Mouse (Mus musculus) frontal cortex, postnatal 10 days (tissue): ENCODE measurements around the gene Sik3.

Experiments used
- DNase-seq, 2 experiments: peaks; one replicate each; pipeline ENCODE4 v3.0.0; 2022; ENCODE audit warnings: low spot score in 2 of 2, mixed read lengths in 1 of 2

The Sik3 gene

GRCm38 (mm10) chr9:46012091-46013008, at the start of gene Sik3, which contains the start of gene Pafah1b2:
Gene Sik3 (plus strand): TSS chr9:46012820.
Gene Pafah1b2 (minus strand): TSS chr9:46012690.
- peak; percentile 94 to 97 for DNase-seq

DNA sequence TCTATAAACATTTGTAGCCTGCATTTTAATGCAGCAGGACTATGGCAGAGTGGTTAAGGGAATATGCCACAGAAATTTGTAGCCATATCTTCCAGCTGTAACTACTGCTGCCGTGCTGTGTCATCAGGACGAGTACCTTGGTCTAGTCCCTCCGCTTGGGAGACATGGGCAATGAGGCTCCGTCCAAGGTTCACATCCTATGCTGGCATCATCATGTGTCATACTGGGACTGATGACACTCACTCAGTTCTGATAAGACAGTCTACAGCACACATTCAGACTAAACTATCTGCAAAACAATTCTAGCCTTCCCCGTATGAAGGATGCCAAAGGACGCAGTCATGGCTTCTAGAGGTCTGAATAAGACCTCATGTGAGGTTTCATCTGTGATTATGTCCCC, 49.0 kb upstream of the Sik3 start:
- no peak for DNase-seq

GRCm38 (mm10) chr9:45976884-45977283, 35.7 kb upstream of the Sik3 start:
- no peak for DNase-seq

DNA sequence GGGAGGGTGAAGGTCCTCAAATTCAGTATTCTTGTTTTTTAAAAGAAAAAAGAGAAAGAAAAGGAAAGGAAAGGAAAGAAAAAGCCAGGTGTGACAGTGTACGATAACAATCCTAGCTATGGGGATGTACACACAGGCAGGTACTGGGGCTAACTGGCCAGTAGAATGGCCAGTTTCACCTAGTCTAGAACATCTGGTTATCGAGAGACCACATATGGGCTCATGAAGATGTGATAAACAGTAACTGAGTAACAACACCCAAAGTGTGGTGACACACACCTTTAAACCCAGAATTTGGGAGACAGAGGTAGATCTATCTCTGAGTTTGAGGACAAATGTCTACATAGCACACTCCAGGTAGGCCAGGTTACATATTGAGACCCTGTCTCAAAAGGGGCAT, 32.8 kb upstream of the Sik3 start:
- no peak for DNase-seq

DNA sequence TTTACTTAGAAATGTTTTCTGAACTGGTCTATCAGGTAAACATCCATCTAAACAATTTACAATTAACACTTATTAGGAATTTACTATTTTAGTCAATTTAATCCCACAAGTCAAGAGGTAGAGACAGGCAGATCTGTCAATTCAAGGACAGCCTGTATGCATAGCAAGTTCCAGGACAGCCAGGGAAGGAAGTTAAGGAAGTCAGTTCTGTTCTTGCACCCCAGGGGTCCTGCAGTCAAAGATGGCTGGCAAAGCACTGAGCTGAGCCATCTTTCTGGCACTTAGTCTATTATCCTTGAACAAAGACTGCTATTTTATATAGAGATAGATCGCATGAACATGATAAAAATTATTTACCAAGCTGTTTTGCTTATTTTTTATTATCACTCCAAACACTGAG, 32.0 kb upstream of the Sik3 start:
- no peak for DNase-seq

DNA sequence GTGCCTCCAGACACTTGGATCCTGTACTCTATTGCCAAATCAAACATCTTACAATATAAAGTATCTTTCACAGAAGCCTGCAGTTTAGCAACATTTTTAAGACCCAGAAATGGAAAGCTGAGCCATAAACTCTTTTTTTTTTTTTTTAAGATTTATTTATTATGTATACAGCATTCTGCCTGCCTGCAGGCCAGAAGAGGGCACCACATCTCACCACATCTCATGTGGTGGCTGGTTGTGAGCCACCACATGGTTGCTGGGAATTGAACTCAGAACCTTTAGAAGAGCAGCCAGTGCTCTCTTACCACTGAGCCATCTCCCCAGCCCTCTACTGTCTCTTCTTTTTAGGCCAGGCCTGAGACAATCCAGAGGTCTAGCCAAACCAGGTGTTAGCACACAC, 31.3 kb upstream of the Sik3 start:
- DNase-seq, result no peak

- peak; percentile 25 to 32 for DNase-seq
Observed at GRCm38 (mm10) chr9:45983676-45984408, 28.8 kb upstream of the Sik3 start.

DNA sequence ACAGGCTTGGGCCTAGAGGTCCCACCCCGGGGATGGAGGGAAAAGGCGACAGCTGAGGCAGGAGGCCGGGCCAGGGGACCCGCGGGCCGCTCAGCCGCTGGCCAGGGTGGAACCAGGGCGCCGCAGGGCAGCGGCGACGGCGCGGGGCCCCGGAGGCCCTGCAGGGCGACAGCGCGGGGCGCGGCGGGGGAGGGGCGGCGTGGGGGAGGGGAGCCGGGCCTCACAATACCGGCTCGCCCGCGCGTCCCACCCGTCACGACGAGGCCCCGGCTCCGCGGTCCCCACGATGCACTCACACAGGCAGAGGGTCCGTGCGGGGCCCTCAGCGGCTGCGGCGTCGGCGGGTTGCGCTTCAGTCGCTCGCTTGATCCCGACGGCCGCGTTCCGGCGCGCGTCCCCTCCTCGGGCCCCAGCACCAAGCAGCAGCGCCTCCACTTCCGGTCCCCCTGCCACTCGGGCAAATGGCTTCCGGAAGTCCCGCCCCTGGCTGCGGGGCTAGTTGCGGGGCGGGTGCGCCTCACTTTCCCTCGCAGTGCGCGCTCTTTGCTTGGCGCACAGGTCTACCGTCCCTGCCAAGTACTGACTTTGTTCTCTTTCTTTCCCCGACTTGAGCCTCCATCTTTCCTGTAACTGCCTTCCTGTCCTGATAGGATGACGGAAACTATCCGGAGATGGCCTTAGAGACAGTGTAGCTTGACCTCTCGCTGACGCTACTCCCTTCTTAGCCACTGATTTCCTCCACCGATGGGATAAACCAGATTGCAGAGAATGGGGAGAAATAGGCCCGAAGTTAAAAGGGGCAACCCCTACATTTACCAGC, 28.0 kb upstream of the Sik3 start:
- DNase-seq, result peak; percentile 81 to 88

DNA sequence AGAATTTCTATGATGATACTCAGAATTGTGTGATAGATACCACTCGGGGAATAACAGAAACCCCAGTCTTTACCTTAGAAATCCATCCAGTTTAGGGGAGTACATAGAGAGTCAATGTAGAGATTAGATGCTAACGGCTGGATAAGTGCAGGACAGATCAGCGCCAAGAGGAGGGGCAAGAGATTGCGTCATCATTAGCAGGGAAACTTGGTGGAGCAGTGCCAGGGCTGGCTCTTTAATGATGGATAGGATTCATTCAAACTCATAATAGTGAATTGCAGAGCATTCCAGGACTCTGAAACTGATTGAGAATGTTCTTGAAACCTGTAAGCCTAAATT, 27.4 kb upstream of the Sik3 start:
- DNase-seq, result peak; percentile 25 to 42

DNA sequence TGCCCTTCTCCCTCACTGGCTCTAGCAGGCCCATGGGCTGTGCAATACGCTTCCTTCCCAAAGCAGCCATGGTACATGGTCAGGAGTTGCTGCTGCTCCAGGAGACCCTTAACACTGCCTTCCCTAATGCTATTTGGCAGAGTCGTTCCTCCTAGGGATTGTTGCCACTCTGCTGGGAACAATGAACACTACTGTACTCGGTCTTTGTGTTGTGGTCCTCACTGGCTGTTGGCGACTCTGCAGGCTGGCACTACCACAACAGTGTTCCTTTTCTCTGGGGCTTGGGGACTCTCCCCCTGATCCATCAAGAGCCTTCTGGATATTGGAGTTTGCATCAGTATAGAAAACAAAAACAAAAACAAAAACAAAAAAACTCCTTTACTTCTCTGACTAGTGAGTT, 13.6 kb upstream of the Sik3 start:
- DNase-seq, result no peak

DNA sequence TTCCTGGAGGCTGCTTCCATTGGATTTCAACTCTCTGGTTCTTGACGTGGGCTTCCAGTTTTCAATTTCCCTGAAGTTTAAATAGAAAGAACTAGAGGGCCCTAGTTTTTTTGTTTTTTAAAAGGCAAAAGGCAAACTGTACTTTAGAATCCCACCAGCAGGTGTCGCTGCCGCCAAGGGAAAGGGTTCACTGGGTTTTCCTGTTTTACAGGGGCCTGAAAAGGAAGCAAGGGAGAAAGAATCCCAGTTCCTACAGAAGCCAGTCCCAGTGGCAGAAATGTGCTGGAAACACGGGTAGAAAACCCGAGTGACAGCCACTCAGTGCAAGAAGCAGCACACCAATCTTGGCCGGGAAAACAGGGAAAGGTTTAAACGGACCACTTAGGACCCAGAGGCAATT, 8.9 kb upstream of the Sik3 start:
- peak; percentile 32 to 77 for DNase-seq

- DNase-seq, result no peak
Observed at GRCm38 (mm10) chr9:46004529-46004928, 8.1 kb upstream of the Sik3 start.

DNA sequence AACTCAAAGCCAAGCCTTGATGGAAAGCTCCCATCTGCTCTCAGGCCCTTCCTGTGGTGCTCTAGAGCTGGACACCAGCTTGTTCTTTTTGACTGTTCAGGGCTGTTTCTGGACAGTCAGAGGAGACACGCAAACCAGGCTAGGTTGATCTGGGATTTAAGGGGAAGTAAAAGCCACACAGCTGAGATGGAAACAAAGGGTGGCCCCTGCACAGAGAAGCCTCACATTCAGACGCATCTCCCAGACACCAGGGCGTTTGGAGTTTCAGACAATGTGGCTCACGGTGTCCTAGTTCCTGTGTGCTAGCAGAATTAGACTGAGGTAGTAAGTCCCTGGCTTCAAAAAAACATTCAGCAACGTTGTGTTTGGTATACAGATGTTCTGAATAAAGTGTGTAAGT, 6.4 kb upstream of the Sik3 start:
- DNase-seq, result no peak

DNA sequence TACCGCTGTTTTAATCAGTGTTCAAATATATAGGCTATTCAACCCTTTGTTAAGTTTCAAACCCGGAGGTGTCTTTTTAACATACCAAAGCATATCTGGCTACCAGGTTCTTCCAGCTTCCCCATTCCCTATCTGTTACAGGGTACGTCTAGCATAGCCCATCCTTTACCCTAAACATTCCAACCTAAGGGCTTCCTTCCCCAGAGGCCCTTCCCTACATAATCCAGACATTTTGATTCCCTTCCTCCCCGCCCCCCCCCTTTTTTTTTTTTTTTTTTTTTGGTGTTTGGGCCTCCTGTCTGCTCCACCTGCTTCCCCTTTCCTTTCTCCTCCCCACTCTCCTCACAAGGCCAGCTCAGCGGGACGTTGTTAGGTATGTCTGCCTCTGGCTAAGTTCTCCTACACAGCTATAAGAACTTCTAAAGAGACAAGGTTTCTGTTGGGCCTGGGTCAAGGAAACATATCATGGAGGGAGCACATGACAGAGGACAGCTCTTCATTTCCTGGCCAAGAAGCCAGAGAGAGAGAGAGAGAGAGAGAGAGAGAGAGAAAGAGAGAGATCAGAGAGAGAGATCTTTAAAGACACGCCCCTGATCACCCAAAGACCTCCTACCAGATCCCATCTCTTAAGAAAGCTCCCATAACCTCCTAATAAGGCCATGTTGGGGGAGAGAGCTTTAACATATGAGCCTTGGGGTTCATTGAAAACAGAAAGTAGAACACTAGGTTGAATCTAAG, 3.5 kb upstream of the Sik3 start:
- no peak for DNase-seq

DNA sequence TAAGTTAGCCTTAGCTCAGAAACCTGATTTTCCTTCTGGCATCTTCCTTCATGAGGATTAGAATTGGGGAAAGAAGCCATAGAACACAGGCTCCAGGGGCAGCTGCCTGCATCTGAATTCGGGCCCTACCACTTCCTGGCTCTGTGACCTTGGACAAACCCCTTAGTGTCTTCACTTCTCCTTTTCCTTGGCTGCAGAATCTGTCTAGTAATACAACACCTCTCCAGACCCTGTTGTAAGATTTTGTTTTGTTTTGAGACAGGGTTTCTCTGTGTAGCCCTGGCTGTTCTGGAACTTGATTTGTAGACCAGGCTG, 3.0 kb upstream of the Sik3 start:
- DNase-seq, result no peak

- no peak for DNase-seq
Observed at GRCm38 (mm10) chr9:46011094-46011970, 1.3 kb upstream of the Sik3 start.

GRCm38 (mm10) chr9:46013009-46013586, 478 bp downstream of the Sik3 start:
- DNase-seq, result peak in 1 of 2 experiments; percentile 40

DNA sequence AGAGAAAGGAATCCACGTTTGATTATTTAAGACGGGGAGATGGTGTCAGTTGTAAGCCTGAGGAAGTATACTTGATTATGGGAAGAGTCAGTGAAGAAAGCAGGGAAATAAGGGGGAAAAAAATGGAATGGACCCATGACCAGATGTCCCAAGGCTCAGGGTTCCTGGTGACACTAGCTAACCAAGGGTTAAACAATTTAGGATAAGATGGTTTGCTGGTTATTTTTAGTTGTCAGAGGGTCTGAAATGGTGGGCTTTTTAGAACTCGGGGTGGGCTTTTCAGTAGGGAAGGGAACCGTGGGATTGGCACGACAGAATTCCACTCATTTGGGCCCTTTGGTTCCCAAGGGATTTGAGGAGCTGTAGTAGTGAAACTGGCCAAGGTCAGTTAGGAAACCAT, 996 bp downstream of the Sik3 start:
- no peak for DNase-seq

DNA sequence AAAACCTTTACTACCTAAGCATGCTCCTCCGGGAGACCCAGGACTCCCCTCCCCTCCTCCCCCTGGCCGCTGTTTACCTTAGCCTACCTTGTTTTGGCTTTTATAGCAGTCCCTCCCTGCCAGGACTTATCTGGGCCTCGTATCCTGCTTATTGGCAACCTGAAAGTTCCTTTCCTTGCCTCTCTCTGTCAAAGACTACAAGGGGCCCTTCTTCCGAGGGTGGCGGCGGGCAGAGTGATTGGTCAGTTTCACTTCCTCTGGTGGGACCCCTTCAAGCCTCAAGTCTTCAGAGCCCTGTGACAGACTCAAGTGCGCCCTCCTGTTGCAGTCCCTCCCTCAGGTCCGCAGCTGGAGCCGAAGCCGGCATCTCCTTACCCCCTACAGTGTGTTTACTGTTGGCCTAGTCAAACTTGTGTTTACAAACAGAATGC, 1.6 kb downstream of the Sik3 start:
- peak; percentile 58 to 62 for DNase-seq

- DNase-seq, result peak in 1 of 2 experiments; percentile 24
Observed at GRCm38 (mm10) chr9:46015081-46015551, 2.5 kb downstream of the Sik3 start.
